Mouse (Mus musculus) hindbrain, postnatal 0 days (tissue): ENCODE results near the gene Reck. TPM values are rescaled to one million over a fixed set of nuclear protein-coding genes. Genes with fewer than 3 reads are reported as not detected.

ENCODE experiments used
- ATAC-seq: fragments of 200-750 bp; cut with Nextera tagmentation; 2 replicates; pipeline ENCODE4 v1.8.0; 2017; ENCODE audit warnings: mild to moderate bottlenecking, moderate TSS enrichment, moderate library complexity
- DNase-seq: peaks from one replicate; pipeline ENCODE4 v3.0.0-alpha.2; 2015; ENCODE audit warnings: low spot score
- H3K27ac ChIP-seq: fragments of 300-500 bp; sonication (generic); 2 replicates; pipeline ENCODE4 v1.5.1; 2014; ENCODE audit warnings: mild to moderate bottlenecking
- H3K27me3 ChIP-seq: fragments of 300-500 bp; sonication (generic); 2 replicates; pipeline ENCODE4 v1.6.1; 2014; ENCODE audit warnings: low read length, mixed read lengths; ENCODE audit not compliant: insufficient read depth
- H3K36me3 ChIP-seq: fragments of 300-500 bp; sonication (generic); 2 replicates; pipeline ENCODE4 v1.6.1; 2014; ENCODE audit warnings: low read length, mixed read lengths; ENCODE audit not compliant: insufficient read depth
- H3K4me1 ChIP-seq: fragments of 300-500 bp; sonication (generic); 2 replicates; pipeline ENCODE4 v1.6.1; 2014; ENCODE audit warnings: antibody characterized with exemption, low read length, mixed read lengths; ENCODE audit not compliant: insufficient read depth
- H3K4me2 ChIP-seq: fragments of 300-500 bp; sonication (generic); 2 replicates; pipeline ENCODE4 v1.6.1; 2014; ENCODE audit warnings: low read depth, mild to moderate bottlenecking, low read length, moderate library complexity, mixed read lengths
- H3K4me3 ChIP-seq: fragments of 300-500 bp; sonication (generic); 2 replicates; pipeline ENCODE4 v1.5.1; 2014; ENCODE audit warnings: low read length
- H3K9ac ChIP-seq: fragments of 300-500 bp; sonication (generic); replicated peaks from 2 replicates; pipeline ENCODE4 v1.6.1; 2014; ENCODE audit warnings: mild to moderate bottlenecking, low read length, moderate library complexity, mixed read lengths
- H3K9me3 ChIP-seq: fragments of 300-500 bp; sonication (generic); 2 replicates; pipeline ENCODE4 v1.6.1; 2016; ENCODE audit warnings: low read length, mixed read lengths
- CTCF ChIP-seq: IDR thresholded peaks from 2 replicates; pipeline ENCODE4 v1.5.1; 2016; ENCODE audit warnings: antibody characterized with exemption, control low read depth, low read depth
- WGBS: fragments of 180-500 bp; shearing (Covaris S2); extraction: QIAGEN DNeasy Blood & Tissue Kit; methylation state at CpG from one replicate; pipeline ENCODE4 v1.1.7; 2014; 5-methylcytosine and 5-hydroxymethylcytosine counted together
- polyA plus RNA-seq: library from polyadenylated mRNA; unstranded; fragments of >200 nt; fragmentation: Nextera tagmentation; extraction: Ambion mirVana; gene quantifications from 2 replicates; pipeline ENCODE4 v1.2.1, GENCODE M21; 2015
- total RNA-seq: library from RNA; depleted of rRNA; stranded (reverse); fragments of >200 nt; gene quantifications from 2 replicates; pipeline ENCODE4 v1.2.3, GENCODE M21; 2014

The Reck gene
- total and polyA plus RNA-seq, 2 experiments from 2014 or later = 4.0 to 6.1 TPM

DNA sequence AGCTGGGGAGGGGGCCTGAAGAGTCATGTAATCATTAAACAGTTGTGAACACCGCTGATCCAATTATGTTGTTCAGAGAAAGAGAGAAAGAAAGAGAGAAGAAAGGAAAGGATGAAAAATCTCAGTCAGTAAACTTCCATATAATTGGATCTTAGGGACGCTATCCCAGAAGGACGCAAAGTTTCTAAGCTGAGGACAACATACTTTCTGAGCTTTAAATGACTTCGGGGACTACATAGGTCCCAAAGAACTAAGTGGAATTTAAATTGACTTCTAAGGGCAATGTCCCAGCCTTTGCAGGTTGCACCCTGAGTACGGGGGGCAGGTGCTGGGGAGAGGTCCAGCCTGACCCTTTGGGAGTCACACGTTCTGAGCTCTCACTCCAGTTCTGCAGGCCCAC is 24.1 kb upstream of the Reck start, which contains the start of gene Olfr155:
Olfr155 (plus strand) TSS at position 301 of the 400 bp plus-strand sequence.
- no peak within 1 kb of the TSS for H3K27ac ChIP-seq
- H3K27me3 ChIP-seq = no peaks in the 10 kb centered on the region
- 89% methylated on average over 6 of the region's 6 CpGs for WGBS
- no peaks in the 10 kb centered on the region for H3K9me3 ChIP-seq
- H3K4me1 ChIP-seq = no peaks in the 10 kb centered on the region
- TF ChIP-seq CTCF = no peak
- H3K36me3 ChIP-seq = no peaks in the 10 kb centered on the region
- DNase-seq (no peak), ATAC-seq (no peak)
- no peak within 1 kb of the TSS for H3K4me3 ChIP-seq
- H3K9ac ChIP-seq = no peak within 1 kb of the TSS
- H3K4me2 ChIP-seq = no peak within 1 kb of the TSS

DNA sequence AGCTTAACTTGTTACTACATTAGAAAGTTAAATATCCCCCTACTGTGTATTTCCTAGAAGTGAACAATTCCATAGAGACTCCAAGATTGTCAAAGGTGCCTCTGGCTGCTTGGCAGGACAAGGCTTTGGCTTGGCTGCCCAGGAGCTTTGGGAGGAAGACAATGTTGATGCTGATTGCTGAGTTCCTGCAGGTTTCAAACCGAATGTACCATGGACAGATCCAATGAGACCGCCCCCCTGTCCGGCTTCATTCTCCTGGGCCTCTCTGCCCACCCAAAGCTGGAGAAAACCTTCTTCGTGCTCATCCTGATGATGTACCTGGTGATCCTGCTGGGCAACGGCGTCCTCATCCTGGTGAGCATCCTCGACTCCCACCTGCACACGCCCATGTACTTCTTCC is 21.2 kb upstream of the Reck start:
- no peak overlapping the region for H3K9ac ChIP-seq
- WGBS = 86% methylated on average over 8 of the region's 8 CpGs
- no peak for ATAC-seq

DNA sequence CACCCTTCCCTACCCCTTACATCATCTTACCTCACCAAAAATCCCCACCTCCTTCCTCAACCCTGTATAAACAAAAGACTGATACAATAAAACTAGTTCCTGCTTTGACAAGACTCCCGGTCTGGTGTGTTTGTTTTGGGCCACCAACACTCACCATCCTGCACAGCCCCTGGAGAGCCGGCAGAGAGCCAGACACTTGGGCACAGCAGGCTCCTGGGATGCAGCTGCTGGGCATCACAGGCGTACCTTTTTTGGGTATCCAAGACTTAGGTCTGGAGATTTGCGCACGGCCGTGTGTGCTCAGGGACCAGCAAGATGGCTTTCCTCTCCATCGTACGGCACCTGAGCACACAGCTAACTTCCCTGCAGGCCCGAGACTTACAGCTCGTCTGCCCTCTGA is 15.4 kb upstream of the Reck start:
- H3K9ac ChIP-seq = no peak overlapping the region
- DNase-seq = no peak
- WGBS = 72% methylated on average over 10 of the region's 10 CpGs

More for the DNA sequence above, 21.2 kb upstream of the Reck start:
- DNase-seq = no peak
- H3K4me1 ChIP-seq = no peaks in the 10 kb centered on the region
- H3K9me3 ChIP-seq = no peaks in the 10 kb centered on the region
- no peak for TF ChIP-seq CTCF
- H3K36me3 ChIP-seq = no peaks in the 10 kb centered on the region
- no peak overlapping the region for H3K4me2 ChIP-seq
- no peak overlapping the region for H3K4me3 ChIP-seq
- H3K27ac ChIP-seq = no peak overlapping the region
- H3K27me3 ChIP-seq = no peaks in the 10 kb centered on the region

DNA sequence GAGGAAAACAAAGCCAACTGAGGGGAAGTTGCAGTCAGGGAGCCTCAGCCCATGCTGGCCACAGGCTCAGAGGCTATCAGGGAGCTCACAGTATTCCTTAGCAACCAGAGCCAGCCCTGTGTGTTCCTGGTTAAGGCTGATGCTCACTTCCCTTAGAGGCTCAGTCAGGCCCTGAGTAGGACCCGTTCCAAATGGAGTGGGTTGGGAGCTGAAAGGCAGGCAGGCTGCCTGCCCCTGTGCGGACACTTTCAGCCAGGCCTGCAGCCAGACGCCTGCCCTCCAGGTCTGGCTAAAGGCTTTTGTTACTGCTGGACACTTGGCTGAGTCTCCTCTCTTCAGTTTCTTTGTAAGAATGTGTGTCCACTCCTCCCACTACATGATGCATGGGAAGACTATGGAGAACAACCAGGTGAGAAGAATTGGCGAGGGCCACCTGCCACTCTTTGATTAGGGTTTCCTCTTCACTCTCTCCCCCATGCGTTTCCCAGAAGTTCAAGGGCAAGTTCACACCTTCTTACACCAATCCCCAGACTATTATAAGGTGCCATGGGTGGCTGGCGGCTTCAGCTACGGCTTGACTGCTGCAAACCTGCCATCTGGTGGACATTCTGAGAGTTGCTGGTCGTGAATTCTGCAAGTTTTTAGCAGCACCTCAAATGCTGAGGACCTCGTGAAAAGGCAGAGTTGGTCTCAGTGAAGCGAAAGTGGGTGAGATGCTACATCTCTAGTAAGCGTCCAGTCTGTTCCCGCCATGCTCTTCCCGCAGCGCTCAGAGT is 14.4 kb upstream of the Reck start:
- WGBS = 12% methylated on average over 14 of the region's 14 CpGs
- H3K4me3 ChIP-seq = no peak overlapping the region
- H3K27ac ChIP-seq = no peak overlapping the region
- H3K36me3 ChIP-seq = no peaks in the 10 kb centered on the region
- ATAC-seq (peak; percentile 77; the same call in 1 of the 2 replicates), DNase-seq (peak; percentile 91)
- no peaks in the 10 kb centered on the region for H3K4me1 ChIP-seq
- no peak overlapping the region for H3K4me2 ChIP-seq
- peak; percentile 94 for TF ChIP-seq CTCF
- no peaks in the 10 kb centered on the region for H3K9me3 ChIP-seq
- no peak overlapping the region for H3K9ac ChIP-seq
- no peaks in the 10 kb centered on the region for H3K27me3 ChIP-seq

More for the DNA sequence above, 15.4 kb upstream of the Reck start:
- no peak overlapping the region for H3K4me3 ChIP-seq
- no peaks in the 10 kb centered on the region for H3K36me3 ChIP-seq
- no peaks in the 10 kb centered on the region for H3K27me3 ChIP-seq
- no peak overlapping the region for H3K27ac ChIP-seq
- no peak overlapping the region for H3K4me2 ChIP-seq
- no peaks in the 10 kb centered on the region for H3K4me1 ChIP-seq
- no peaks in the 10 kb centered on the region for H3K9me3 ChIP-seq
- no peak for ATAC-seq
- no peak for TF ChIP-seq CTCF

DNA sequence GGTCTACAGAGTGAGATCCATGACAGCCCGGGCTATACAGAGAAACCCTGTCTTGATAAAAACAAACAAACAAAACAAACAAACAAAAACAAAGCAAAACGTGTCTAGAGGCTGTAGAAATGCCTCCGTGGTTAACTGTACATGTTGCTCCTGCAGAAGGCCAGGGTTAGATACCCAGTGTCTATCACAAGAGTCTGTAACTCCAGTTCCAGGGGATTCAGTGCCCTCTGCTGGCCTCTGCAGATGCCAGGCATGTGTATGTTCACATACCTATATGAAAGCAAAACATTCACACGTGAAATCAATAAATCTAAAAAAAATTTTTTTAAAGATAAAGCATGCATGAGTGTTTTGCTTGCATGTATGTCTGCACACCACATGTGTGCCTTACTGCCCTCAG is 12.0 kb upstream of the Reck start:
- DNase-seq = no peak
- no peaks in the 10 kb centered on the region for H3K9me3 ChIP-seq
- H3K9ac ChIP-seq = no peak overlapping the region
- TF ChIP-seq CTCF = peak; percentile 35
- ATAC-seq = no peak
- H3K36me3 ChIP-seq = no peaks in the 10 kb centered on the region
- no peak overlapping the region for H3K27ac ChIP-seq
- H3K27me3 ChIP-seq = no peaks in the 10 kb centered on the region
- no peak overlapping the region for H3K4me3 ChIP-seq
- no peak overlapping the region for H3K4me2 ChIP-seq
- H3K4me1 ChIP-seq = no peaks in the 10 kb centered on the region
- 67% methylated on average over 4 of the region's 4 CpGs for WGBS

DNA sequence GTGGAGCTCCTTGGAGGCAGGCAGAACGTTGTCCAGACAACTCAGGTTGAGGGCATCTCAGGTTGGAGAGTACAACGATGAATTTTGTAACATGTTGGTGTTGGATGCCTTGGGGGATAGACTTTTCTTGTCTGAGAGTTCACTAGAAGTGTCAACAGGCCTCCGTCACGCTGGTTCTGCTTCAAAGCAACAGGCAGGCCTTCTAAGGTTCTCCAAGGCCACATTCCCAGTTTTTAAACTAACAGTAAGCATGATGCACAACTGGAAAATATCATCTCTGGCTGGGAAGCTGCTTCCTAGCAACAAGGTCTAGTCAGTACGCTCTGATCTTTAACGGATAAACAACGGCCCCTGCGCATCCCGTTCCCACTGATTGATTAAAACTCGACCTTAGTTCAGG is 5.5 kb upstream of the Reck start:
- Histone ChIP-seq H3K9me3 (no peaks in the 10 kb centered on the region), H3K4me3 (no peak overlapping the region), H3K36me3 (no peaks in the 10 kb centered on the region), H3K27me3 (no peaks in the 10 kb centered on the region), H3K4me1 (peaks cover under 1% of the 10 kb centered on the region; the same call in 1 of the 2 replicates), H3K4me2 (no peak overlapping the region), H3K9ac (no peak overlapping the region), H3K27ac (no peak overlapping the region)
- whole genome bisulfite sequencing = 90% methylated on average over 10 of the region's 10 CpGs
- TF ChIP-seq CTCF = no peak
- DNase-seq = no peak
- ATAC-seq = no peak

DNA sequence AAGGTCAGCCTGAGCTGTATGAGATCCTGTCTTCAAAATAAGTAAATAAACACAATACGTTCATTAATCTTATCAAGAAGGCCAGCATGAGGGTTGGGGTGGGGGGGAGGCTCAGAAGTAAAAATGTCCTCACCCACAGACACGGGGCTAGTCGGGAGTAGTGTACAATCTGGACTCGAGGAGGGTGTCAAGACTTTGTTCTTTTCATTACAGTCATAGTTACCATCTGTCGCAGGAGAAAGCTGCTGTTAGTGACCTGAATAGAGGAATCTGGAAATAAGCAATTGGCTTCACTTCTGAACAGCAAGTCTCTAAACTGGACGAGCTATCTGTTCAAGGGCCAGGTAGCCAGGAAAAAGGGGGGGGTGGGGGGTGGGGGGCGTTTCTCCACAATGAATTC is 829 bp upstream of the Reck start:
- Histone ChIP-seq H3K27me3 (no peaks in the 10 kb centered on the region), H3K4me3 (peak overlapping the region; percentile 93; the same call in 1 of the 2 replicates), H3K36me3 (no peaks in the 10 kb centered on the region), H3K27ac (no peak overlapping the region), H3K9ac (no peak overlapping the region), H3K4me1 (peaks cover 3% of the 10 kb centered on the region; the same call in 1 of the 2 replicates), H3K4me2 (peak overlapping the region; percentile 99), H3K9me3 (no peaks in the 10 kb centered on the region)
- no peak for TF ChIP-seq CTCF
- no peak for DNase-seq
- WGBS = 33% methylated on average over 7 of the region's 7 CpGs
- ATAC-seq = no peak
